Mouse (Mus musculus): ENCODE measurements around the gene Olfr320.
"Not testable (repeated sequence)": the region's sequence is repeated elsewhere in the genome, so short reads cannot be mapped to it uniquely, and the experiment has no call there.

- TF ChIP-seq CTCF, POLR2A (IDR thresholded peaks at IDR 0.05; ENCODE audit: insufficient read depth, low read depth, low read length): not testable (repeated sequence)
These were observed 47.2 kb downstream of the Olfr320 start for GRCm38 (mm10) chr11:58727896-58728650.
